In the genomic region with DNA sequence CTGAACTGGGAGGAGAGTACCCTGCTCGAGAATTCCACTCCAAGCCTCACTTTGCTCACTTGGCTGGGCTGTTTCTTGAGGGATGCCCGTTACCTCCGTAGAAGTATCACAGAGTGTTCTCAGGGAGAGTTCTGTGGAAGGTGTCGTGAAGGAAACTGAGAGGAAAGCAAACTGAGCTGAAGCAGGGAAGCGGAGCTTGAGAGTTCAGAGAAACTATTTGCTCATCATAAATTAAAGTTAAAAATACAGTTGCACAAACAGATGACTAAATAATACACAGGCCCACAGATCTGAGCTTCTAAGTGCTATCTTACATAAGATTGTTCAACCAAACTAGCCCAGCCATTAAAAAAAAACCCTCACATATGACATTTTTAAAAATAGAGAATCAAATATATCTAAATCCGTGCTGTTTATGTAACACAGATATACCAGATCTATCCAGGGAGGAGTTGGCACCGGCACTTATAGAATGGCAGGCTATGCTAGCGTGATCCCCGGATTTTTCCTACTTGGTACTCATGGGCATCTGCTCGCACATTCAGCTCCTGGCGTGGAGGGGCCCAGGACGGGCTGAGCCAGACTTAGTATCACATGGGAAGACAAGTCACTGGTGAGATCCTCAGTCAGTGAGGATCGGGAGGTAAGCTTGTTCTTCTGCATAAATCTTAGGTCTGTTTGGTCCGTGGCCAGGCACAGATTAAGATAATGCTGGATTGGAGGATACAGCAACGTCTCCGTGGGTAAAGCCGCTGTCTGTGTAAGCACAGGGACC, we compare ENCODE assay signal across 13 mouse cellular contexts. TPM values are rescaled to one million over a fixed set of nuclear protein-coding genes. Genes with fewer than 3 reads are reported as not detected.
DNase-seq lines count a peak whose midpoint lies in the region; ATAC-seq and TF ChIP-seq lines count a peak whose summit lies in the region.
"Had no signal": no experiment of that assay in that cellular context is flagged by ENCODE, and none has a peak within 500 bp of the region (broad histone marks: within the 10 kb centered on the region; RNA-seq: fewer than 3 reads in every experiment).

No protein-coding gene starts in this region.

- WGBS in forebrain, postnatal 0 days = 64% methylated on average over 17 of the region's 17 CpGs
- WGBS in forebrain, embryonic 11.5 days = 86% methylated on average over 17 of the region's 17 CpGs
- WGBS in midbrain, embryonic 10.5 days = 87% methylated on average over 17 of the region's 17 CpGs

- no peaks in the 10 kb centered on the region for H3K9me3 ChIP-seq in forebrain, postnatal 0 days (ENCODE audit: low read length)
- no peaks in the 10 kb centered on the region for H3K9me3 ChIP-seq in forebrain, embryonic 11.5 days (ENCODE audit: control insufficient read depth, low read length)
- H3K9me3 ChIP-seq in midbrain, embryonic 10.5 days (replicated peaks) = no peaks in the 10 kb centered on the region
- H3K9me3 ChIP-seq: heart, embryonic 12.5 days had no signal

- peak; percentile 70 for DNase-seq in forebrain, postnatal 0 days
- DNase-seq in forebrain, embryonic 11.5 days (ENCODE audit: low spot score) = no peak
- DNase-seq in brain, adult 2 months (ENCODE audit: low read depth, low spot score) = peak; percentile 89
- peak; percentile 64 to 79 for DNase-seq in frontal cortex, postnatal 14 days (ENCODE audit: low spot score in 2 of 2)
- DNase-seq in left cerebral cortex, postnatal 25 days (ENCODE audit: low spot score in 2 of 2) = peak; percentile 78 to 97
- no peak for DNase-seq in gastrocnemius, postnatal 36 days
- DNase-seq in adrenal gland, postnatal 14 days = no peak
- no peak for DNase-seq in midbrain, embryonic 10.5 days (ENCODE audit: low spot score)
- DNase-seq: kidney, adult 11 months; midbrain, embryonic 14.5 days had no signal

- no peaks in the 10 kb centered on the region for H3K27me3 ChIP-seq in forebrain, postnatal 0 days (ENCODE audit: insufficient read depth, low read length)
- H3K27me3 ChIP-seq in forebrain, embryonic 11.5 days (ENCODE audit: control insufficient read depth, insufficient read depth, low read length) = no peaks in the 10 kb centered on the region
- peaks cover 18% of the 10 kb centered on the region for H3K27me3 ChIP-seq in midbrain, embryonic 10.5 days (ENCODE audit: low read depth, poor library complexity, severe bottlenecking)
- H3K27me3 ChIP-seq: heart, embryonic 12.5 days had no signal

- H3K27ac ChIP-seq in forebrain, postnatal 0 days (ENCODE audit: low read depth, low read length) = no peak overlapping the region
- no peak overlapping the region for H3K27ac ChIP-seq in forebrain, embryonic 11.5 days (ENCODE audit: low read depth, low read length)
- no peak overlapping the region for H3K27ac ChIP-seq in midbrain, embryonic 10.5 days (replicated peaks)

- no peaks in the 10 kb centered on the region for H3K36me3 ChIP-seq in forebrain, postnatal 0 days (ENCODE audit: insufficient read depth)
- no peaks in the 10 kb centered on the region for H3K36me3 ChIP-seq in forebrain, embryonic 11.5 days (ENCODE audit: control insufficient read depth, insufficient read depth, low read length)
- no peaks in the 10 kb centered on the region for H3K36me3 ChIP-seq in midbrain, embryonic 10.5 days
- H3K36me3 ChIP-seq: heart, embryonic 12.5 days had no signal

- intact Hi-C loops in left cerebral cortex, postnatal 25 days (cut with DNase I) = loop anchor here (1.0 kb wide), 1 partner anchor 13 kb away; no protein-coding TSS in a partner anchor
- intact Hi-C loops in gastrocnemius, postnatal 36 days (cut with DNase I) = no loop called here

- no peak for TF ChIP-seq CTCF in forebrain, postnatal 0 days (IDR thresholded peaks at IDR 0.05; ENCODE audit: low read depth)

- ATAC-seq in forebrain, postnatal 0 days = peak; percentile 92
- no peak for ATAC-seq in forebrain, embryonic 11.5 days (replicated peaks; ENCODE audit: low FRiP score)
- ATAC-seq: activated CD4-positive, CD25-positive, alpha-beta regulatory T cell, adult 4 months had no signal

- no peak overlapping the region for H3K9ac ChIP-seq in forebrain, postnatal 0 days
- H3K9ac ChIP-seq in forebrain, embryonic 11.5 days (ENCODE audit: low read length) = no peak overlapping the region
- H3K9ac ChIP-seq: heart, embryonic 12.5 days had no signal

- no peak overlapping the region for H3K4me3 ChIP-seq in forebrain, postnatal 0 days (ENCODE audit: low read depth, low read length)
- H3K4me3 ChIP-seq in forebrain, embryonic 11.5 days (ENCODE audit: low read depth, low read length) = no peak overlapping the region
- no peak overlapping the region for H3K4me3 ChIP-seq in midbrain, embryonic 10.5 days
- H3K4me3 ChIP-seq: heart, embryonic 12.5 days had no signal

- H3K4me1 ChIP-seq in forebrain, postnatal 0 days (ENCODE audit: insufficient read depth) = no peaks in the 10 kb centered on the region
- H3K4me1 ChIP-seq in forebrain, embryonic 11.5 days (replicated peaks; ENCODE audit: control insufficient read depth, insufficient read depth, low read length) = peaks cover 2% of the 10 kb centered on the region
- H3K4me1 ChIP-seq in midbrain, embryonic 10.5 days = peaks cover 7% of the 10 kb centered on the region

- no peak overlapping the region for H3K4me2 ChIP-seq in forebrain, postnatal 0 days (ENCODE audit: low read depth)
- H3K4me2 ChIP-seq in forebrain, embryonic 11.5 days (ENCODE audit: low read depth, low read length, severe bottlenecking) = no peak overlapping the region
- H3K4me2 ChIP-seq: heart, embryonic 12.5 days; liver, embryonic 11.5 days had no signal

RNA-seq across cellular contexts. Expression of a gene that starts 11.7 kb away (rescaled TPM):
- 7.3 and 8.5 TPM in 2 replicates for total RNA-seq in forebrain, postnatal 0 days (2014; rRNA removed)
- polyA plus RNA-seq in forebrain, postnatal 0 days (2015; fragmentation: Nextera tagmentation; extraction: Ambion mirVana) = 2.8 and 3.4 TPM in 2 replicates
- polyA plus RNA-seq in forebrain, embryonic 11.5 days (2014; fragmentation: Nextera tagmentation; extraction: Ambion mirVana) = 0.17 and 0.23 TPM in 2 replicates
- total RNA-seq in left cerebral cortex, postnatal 25 days (2021) = 10 to 100 TPM; 45.1 to 48.1 TPM
- total RNA-seq in gastrocnemius, postnatal 36 days (2021) = under 1 TPM; 0.15 to 0.20 TPM
- 3.8 and 6.4 TPM in 2 replicates for total RNA-seq in adrenal gland, postnatal 14 days (2021)
- polyA plus RNA-seq in midbrain, embryonic 10.5 days (2016; fragmentation: Nextera tagmentation; extraction: Ambion mirVana) = 0.09 and 0.19 TPM in 2 replicates
- polyA plus RNA-seq: activated CD4-positive, CD25-positive, alpha-beta regulatory T cell, adult 4 months had no signal

Comparison
In these comparisons a context has a peak if more than half of its experiments do, and no peak if none do; other contexts are left out.
1. DNase-seq: peak in forebrain, postnatal 0 days (single experiment), brain, adult 2 months (single experiment), frontal cortex, postnatal 14 days (2 of 2) and left cerebral cortex, postnatal 25 days (2 of 2); none in forebrain, embryonic 11.5 days (single experiment), gastrocnemius, postnatal 36 days (0 of 2), adrenal gland, postnatal 14 days (single experiment) and midbrain, embryonic 10.5 days (single experiment).